Mouse (Mus musculus): ENCODE data around the gene Bmp4.

Gene Bmp4

DNA sequence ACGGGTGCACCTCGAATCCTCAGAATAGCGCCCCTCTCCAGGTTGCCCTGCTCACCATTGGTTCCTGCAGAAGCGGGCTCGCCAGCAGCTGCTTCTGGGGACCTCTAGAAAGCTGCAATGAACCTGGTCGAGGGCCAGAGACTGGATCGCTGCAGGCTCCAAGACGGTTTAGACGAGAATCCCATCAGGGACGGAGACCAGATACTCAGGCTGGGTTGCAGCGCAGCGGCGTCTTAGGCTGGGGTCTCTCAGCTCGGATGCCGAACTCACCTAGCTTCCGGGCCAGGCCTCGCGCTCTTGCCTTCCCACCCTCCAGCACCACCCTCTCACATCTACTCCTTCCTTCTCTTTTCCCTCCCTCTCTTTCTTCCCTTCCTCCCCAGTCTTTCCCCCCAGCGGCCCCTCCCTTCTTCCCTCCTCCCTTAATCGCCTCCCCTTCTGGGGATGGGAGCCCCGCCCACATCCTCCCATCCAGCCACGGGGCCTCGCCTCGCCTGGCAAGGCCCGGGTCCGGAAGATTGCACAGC is at the start of gene Bmp4:
Gene Bmp4 (minus strand): TSS at position 421 of the 527 bp plus-strand sequence.
- no peak for DNase-seq (ENCODE audit: low read depth, low spot score)

- DNase-seq (ENCODE audit: low read depth, low spot score) = no peak
Measured at GRCm38 (mm10) chr14:46439461-46440048, 49.1 kb upstream of the Bmp4 start.

DNA sequence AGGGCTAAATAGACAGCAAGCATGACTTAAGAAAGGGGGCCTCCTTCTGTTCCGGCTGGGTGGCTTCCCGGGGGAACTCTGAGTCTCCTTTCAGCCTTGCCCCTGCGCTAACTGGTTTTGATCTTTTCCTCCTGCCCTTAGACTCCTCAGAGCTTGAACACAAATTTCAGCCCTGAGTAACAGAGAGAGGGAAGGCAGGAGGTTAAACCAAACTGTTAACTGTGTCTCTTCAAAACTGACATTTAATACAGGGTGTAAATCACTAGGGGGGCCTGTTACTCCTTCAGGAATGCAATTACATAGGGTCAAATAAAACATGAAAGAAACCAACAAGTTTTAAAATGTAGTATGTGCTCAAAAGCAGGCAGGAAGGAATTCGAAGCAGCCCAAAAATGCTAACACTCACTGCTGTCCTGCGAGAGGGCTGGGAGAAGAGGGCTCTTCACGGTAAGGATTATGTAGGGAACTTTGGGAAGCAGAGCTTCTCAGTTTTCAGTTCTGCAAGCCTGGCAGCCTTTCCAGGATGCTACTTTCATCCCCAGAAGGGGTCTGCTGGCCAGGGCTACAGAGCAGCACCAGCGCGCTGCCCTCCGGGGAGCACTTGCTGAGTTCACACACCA is 46.1 kb upstream of the Bmp4 start:
- DNase-seq (ENCODE audit: low read depth, low spot score) = no peak

DNA sequence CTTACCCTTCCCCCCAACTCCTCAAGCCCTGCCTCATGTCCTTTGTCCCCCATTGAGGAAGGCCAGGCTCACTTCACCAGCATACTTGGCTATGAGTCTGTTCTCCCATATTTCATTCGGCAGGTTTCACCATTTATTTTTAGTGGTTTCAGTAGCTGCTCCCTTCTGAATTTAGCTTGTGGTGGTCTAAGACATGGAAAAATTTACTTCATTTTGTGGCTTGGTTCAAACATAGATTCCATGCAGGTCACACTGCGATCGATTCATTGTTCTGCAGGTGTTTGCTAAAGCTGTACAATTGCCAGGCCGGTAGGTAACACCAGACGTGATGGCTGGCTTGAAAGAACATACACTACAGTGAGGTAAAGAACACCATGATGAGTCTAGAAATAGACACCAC is 39.8 kb upstream of the Bmp4 start:
- no peak for DNase-seq (ENCODE audit: low read depth, low spot score)

- no peak for DNase-seq (ENCODE audit: low read depth, low spot score)
Measured at GRCm38 (mm10) chr14:46427251-46427650, 36.8 kb upstream of the Bmp4 start.

DNA sequence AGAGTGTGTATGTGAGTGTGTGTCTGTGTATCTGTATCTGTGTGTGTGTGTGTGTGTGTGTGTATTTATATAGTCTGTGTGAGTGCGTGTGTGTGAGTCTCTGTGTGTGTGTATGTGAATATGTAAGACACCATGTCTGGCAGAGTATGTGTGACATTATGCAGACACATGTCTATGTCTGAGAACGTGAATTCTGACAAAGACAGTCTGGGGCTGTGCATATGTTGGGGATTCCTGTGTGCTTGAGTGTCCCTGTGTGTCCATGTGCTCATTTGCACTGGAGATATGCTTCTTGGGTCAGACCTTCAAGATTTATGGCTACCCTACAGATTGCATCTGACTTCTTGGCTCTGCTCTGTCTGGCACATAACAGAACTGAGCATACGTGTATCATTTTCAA is 31.4 kb upstream of the Bmp4 start:
- no peak for DNase-seq (ENCODE audit: low read depth, low spot score)

DNA sequence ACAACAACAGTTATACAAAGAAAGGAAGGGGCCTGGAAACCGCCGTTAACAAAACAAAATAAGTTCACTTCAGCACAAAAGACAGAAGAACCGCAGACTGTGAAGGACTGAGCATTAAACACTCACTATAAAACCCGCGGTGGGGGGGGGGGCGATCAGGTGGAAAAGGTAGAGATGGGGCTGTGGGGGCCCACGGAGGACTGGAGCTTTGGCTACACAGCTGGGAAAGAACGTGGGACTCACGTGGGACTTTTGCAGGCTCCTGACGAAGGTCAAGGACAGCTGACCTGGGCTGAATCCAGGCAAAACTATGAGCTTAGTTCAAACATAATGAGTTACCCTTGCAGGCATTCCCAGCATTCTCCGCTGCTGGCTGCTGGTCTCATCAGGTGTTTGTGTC is 28.8 kb upstream of the Bmp4 start:
- DNase-seq (ENCODE audit: low read depth, low spot score) = no peak

DNA sequence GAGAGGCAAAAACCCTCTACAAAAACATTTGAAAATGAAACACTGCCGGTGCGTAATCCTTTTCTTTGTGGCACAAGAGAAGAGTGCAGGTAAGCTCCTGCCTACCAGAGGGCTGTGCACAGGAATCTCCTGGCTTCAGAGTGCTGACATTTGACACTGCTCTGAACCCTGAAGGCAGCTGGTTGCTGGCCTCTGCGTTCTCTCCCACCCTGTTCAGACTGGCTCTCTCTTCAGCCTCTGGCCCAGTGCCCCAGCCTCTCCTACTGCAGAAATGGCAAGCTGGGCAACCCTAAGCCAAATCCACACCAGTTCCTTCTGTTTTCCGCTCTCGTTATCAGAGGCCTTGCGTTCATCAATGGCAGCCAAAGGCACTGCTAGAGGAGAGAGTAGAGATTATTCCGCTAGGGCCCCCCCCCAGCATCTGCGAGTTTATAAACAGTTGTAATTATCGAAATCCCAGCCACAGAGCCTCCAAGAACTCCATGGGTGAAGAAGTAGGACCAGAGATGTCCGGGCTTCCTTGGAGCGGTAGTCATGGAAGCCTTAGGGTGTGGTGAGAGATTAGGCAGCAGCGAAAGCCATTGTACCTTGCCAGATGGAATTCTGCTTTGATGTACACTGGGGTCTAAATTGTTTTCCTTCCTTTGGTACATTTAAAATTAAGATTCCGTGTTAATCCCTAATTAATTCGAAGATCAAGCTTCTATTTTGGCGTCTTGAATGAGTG is 28.1 kb upstream of the Bmp4 start:
- DNase-seq (ENCODE audit: low read depth, low spot score) = no peak

GRCm38 (mm10) chr14:46412497-46413000 is 22.1 kb upstream of the Bmp4 start:
- no peak for DNase-seq (ENCODE audit: low read depth, low spot score)

GRCm38 (mm10) chr14:46410557-46411120 is 20.2 kb upstream of the Bmp4 start:
- no peak for DNase-seq (ENCODE audit: low read depth, low spot score)

DNA sequence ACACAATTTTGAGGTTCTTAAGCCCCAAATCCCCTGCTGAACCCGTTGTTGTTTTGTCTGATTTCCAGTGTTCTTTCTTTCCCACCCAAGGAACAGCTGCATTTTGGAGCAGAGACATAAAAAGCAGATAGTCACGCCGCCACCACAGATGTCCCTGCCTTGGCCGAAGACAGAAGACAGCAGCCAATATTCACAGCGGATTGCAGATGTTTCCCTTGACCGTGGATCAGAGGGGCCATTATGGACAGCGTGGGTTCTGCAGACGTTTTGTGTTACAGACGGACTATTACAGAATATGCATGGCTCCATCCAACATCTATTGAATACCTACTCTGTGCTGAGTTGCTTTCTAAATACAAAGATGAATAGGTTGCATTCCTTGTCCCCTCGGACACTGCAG is 18.5 kb upstream of the Bmp4 start:
- no peak for DNase-seq (ENCODE audit: low read depth, low spot score)

DNA sequence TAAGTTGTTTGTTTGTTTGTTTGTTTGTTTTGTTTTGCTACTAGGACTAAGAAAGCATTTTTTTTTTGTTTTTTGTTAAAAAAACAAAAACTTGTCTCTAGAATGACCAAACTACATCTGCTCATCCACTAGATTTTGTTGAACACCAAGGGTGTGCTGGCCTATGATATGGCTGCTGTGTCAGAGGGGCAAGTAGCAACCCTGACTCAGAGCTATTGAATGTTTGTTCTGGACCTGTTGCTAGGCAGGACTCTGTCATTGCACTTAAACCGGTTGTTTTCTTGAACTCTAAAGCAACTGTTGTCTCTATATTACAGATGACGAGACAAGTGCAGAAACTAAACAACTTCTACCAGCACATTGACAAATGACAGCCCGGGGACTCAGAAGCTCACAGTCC is 17.9 kb upstream of the Bmp4 start:
- no peak for DNase-seq (ENCODE audit: low read depth, low spot score)

DNA sequence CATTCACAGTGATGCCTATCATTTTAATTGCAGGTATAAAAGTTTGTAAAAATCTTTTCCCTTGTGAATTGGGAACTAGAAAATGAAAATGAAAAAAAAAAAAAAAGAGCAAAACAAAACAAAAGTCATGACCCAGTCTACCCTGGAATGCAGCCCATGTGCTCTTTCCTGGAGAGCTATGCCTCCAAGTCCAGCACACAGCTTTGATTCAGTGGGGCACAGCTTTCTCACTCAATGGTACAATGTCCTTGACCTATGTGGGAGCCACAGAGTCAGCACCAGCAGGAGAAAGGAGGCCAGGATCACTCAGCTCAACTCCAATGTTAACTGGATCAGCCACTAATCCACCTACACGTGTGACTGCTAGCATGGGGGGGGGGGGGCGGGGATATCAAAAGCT is 9.5 kb upstream of the Bmp4 start:
- no peak for DNase-seq (ENCODE audit: low read depth, low spot score)

- no peak for DNase-seq (ENCODE audit: low read depth, low spot score)
Measured at GRCm38 (mm10) chr14:46398091-46398695, 7.7 kb upstream of the Bmp4 start.

DNA sequence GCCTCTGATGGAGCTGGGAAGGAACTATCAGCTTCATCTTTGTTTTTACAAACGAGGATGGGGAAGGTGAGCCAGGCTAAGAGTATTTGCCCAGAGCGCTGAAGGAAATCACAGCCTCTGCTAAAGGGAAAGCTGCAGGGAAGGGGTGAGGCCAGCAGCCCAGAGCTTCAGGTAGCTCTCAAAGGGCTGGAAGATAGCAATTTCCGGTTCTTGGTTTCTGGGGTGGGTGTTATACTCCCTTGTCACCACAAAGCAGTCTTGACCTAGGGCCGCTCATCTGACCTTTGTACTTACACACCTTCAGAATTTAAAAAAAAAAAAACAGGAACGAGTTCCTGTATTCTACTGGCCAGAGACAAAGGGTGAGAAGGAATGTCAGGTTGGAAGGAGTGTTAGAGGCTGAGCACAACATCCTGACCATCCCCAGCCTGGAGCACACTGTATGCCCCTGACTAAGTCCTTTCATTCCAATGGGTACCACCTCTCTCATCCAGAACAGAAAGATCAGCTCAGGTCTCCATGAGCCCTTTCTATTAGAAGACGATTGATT is 1.2 kb upstream of the Bmp4 start:
- no peak for DNase-seq (ENCODE audit: low read depth, low spot score)

DNA sequence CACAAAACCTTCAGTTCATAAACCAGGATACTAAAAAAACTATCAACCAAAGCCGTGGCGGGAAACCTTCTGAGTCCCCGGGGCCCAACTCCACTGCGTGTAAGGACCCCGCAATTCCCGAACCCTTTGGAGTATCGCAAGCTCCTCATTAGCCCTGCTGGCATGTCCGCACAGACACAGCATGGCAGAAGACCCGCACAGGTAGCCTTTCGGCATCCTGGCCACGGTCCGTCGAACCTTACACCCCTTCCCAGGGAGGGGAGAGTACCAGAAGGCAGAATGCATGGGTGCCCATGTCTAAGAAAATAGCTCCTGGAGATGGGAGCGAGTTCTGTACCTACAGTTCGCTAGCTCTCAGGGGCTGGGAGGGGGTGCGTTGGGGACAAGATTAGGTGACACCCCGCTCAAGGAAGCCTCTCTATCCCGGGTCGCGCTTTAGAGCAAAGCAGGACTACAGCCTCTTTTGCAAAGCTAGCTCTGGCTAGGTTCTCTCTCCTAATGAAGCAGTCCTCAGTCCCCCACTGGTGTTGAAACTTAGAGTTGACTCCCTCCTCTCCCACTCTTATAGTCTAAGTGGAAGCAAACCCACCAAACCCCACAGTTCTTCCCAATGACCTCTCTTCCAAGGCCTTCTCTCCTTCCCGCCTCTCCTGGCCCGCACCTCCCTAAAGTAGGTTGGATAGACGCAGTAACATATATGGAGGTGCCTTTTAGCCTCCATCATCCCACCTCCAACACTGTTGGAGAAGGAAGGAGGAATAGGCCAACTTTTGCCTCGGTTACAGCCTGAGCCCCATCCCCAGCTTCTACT is 826 bp downstream of the Bmp4 start:
- DNase-seq (ENCODE audit: low read depth, low spot score) = no peak

DNA sequence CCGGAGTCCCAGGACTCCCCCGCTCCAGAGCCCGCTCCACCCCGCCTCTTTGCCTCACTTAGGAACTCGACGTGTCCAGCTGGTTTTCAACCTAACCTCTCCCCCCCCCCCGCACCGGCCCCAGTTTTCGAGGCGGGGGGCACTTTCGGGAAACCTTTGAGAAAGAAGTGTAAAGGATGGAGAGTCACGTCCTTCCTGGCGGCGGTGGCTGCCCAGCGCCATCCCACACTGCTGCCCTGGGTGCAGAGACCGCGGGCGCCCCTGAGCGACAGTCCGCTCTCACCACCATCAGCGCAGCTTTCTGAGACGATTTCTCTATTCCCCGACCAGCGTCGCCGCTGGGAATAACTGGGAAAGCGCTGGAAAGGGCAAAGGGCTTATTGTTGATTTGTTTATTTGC is 1.8 kb downstream of the Bmp4 start:
- no peak for DNase-seq (ENCODE audit: low read depth, low spot score)

DNA sequence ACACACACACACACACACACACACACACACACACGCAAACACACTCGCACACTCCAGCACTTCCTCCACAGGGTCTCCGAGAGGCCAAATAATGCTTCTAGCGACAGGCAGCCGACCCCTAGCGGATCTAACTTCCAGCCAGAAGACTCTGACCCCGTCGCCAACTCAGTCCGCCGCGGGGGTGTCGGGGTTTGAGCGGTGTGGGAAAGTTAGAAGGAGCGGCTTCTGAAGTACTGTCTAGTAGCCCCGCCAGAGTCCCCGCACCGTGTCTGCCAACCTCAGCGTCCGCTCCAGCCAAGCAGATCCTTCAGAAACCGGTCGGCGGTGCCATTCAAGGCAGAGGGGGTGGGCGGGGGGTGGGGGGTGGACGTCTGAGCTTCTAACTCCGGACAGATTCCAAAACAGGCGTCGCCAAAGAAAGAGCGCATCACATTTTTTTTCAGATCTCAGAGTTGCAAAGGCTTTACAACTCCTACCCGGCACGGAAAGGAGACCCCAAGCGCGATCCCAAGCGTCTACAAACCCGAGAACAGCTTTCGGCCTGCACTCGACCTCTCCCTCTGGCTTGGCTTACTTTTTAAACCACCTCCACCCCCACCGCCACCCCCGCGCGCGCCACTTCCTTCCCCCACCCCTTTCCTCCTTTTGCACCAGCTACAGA is 2.5 kb downstream of the Bmp4 start:
- no peak for DNase-seq (ENCODE audit: low read depth, low spot score)

DNA sequence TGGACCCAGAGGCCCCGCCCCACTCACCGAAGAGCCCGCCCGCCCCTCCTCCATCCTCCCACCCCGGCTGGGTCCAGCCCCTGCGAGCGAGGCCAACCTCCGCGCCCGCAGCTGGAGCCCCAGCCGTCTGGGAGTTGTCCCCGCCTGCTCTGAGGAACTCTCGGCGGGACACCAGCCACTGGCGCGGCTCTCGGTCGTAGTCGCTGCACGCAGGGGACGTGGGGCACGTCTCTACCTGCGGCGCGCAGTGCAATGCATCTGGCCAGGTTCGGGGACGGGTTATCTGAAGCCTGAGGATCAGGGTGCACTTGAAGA is 3.2 kb downstream of the Bmp4 start:
- DNase-seq (ENCODE audit: low read depth, low spot score) = no peak
